Comparison of ENCODE assay signal across 9 mouse cellular contexts in genomic region chr13:110237209-110237935, GRCm38 (mm10). TPM values are rescaled to one million over a fixed set of nuclear protein-coding genes. Genes with fewer than 3 reads are reported as not detected.
DNase-seq lines count a peak whose midpoint lies in the region; ATAC-seq lines count a peak whose summit lies in the region.
"Had no signal": no experiment of that assay in that cellular context is flagged by ENCODE, and none has a peak within 500 bp of the region (broad histone marks: within the 10 kb centered on the region; RNA-seq: fewer than 3 reads in every experiment).

No protein-coding gene starts in this region.

- 26% methylated on average over 10 of the region's 10 CpGs for WGBS in midbrain, embryonic 13.5 days

- H3K4me2 ChIP-seq in midbrain, embryonic 13.5 days (replicated peaks): peak overlapping the region; percentile 21

- H3K9ac ChIP-seq in midbrain, embryonic 13.5 days (replicated peaks): no peak overlapping the region

- ATAC-seq in midbrain, embryonic 13.5 days: peak; percentile 51

- H3K36me3 ChIP-seq in midbrain, embryonic 13.5 days: peaks cover 5% of the 10 kb centered on the region; the same call in 1 of the 2 replicates

- H3K4me1 ChIP-seq in midbrain, embryonic 13.5 days (replicated peaks): peaks cover 42% of the 10 kb centered on the region

- H3K9me3 ChIP-seq in midbrain, embryonic 13.5 days: no peaks in the 10 kb centered on the region

- peak; percentile 9 for DNase-seq in cerebellum, adult 11 months
- DNase-seq in cerebellum, postnatal 4 days (ENCODE audit: low spot score in 2 of 2): no peak
- peak; percentile 39 for DNase-seq in cerebellum, adult 9-11 months
- peak; percentile 12 for DNase-seq in heart, postnatal 4 days
- no peak for DNase-seq in gastrocnemius, adult 8-10 months (ENCODE audit: low spot score in 2 of 2)
- DNase-seq in thymus, postnatal 25 days: no peak
- DNase-seq in thymus, postnatal 36 days: no peak
- DNase-seq: adrenal gland, postnatal 10 days had no signal

- H3K27me3 ChIP-seq in midbrain, embryonic 13.5 days: no peaks in the 10 kb centered on the region

- H3K4me3 ChIP-seq in midbrain, embryonic 13.5 days (replicated peaks): no peak overlapping the region

- peak overlapping the region; percentile 86 for H3K27ac ChIP-seq in midbrain, embryonic 13.5 days

RNA-seq across cellular contexts. Expression of gene Rab3c, which starts 43.4 kb away (rescaled TPM):
- total RNA-seq in heart, postnatal 4 days (2021): under 1 TPM; 0.57 to 0.68 TPM
- polyA plus RNA-seq in midbrain, embryonic 13.5 days (2015; fragmentation: Nextera tagmentation; extraction: Ambion mirVana): 207 and 215 TPM in 2 replicates
- under 1 TPM in 1 of 4 experiments, not detected in 3; 0.16 TPM for total RNA-seq in gastrocnemius, adult 8-10 months (2022)

Comparison
In these comparisons a context has a peak if more than half of its experiments do, and no peak if none do; other contexts are left out.
1. DNase-seq: peak in cerebellum, adult 11 months (single experiment), cerebellum, adult 9-11 months (single experiment) and heart, postnatal 4 days (single experiment); none in cerebellum, postnatal 4 days (0 of 2), gastrocnemius, adult 8-10 months (0 of 2), thymus, postnatal 25 days (single experiment) and thymus, postnatal 36 days (0 of 2).